Mouse (Mus musculus): ENCODE measurements around the gene Prph. TPM values are rescaled to one million over a fixed set of nuclear protein-coding genes. Genes with fewer than 3 reads are reported as not detected.
"Not testable (repeated sequence)": the region's sequence is repeated elsewhere in the genome, so short reads cannot be mapped to it uniquely, and the experiment has no call there.

The Prph gene
- total RNA-seq, 2 experiments from 2014 or later: not detected

DNA sequence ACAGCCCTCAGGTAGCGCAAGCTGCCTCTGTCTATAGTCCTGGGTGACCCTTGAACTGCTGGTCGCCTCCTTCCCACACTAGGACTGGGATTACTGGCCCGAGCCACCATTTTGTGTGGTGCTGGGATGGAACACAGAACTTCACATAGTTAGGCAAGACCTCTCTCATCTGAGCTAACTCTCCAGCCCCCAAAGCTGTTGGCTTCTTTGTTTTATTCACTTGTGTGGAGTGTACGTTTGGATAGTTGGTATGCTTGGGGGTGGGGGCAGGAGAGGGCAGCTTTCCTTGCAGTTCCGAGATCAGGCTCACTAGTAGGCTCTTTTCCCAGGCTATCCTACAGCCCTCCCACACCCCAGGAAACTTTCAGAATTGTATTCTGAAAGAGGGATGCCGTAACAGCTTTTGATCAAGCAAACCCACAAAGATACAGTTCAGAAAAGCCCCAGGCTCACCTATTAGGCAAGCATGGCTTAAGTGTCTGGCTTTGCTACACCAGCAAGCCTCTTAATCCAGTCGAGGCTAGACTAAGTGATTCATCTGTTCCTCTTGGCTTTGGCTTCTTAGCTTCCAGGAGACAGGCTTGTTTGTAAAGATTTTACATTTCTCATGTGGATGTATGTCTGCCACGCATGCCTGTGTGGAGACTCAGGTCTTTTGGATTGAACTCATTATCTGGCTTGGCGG, 22.8 kb upstream of the Prph start:
- ATAC-seq (replicated peaks; ENCODE audit: low FRiP score, poor library complexity, severe bottlenecking): no peak

DNA sequence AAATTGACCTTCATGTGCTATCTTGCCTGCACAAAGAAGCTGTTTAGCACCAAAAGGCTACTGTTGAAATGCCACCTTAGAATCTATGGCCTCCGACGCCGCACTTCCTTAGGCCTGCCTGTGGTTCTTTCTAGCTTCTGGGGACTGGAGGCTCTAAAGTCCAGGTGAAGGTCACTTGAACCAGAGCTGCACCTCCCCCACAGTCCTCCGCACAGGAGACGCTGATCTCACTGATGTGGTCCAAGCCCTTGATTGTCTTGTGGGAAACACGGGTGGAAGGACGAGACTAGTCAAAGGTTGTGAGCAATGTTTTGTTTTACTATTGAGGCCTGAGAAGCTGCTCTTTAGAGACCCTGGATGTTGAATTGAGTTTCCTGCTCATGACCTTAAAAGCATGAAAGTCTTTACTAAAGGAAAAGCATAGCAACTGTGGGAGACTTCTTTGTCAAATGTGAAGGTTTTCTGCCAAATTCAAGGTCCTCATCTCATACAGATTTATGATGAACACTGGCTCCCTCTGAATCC, 22.2 kb upstream of the Prph start:
- no peak for ATAC-seq (replicated peaks; ENCODE audit: low FRiP score, poor library complexity, severe bottlenecking)

DNA sequence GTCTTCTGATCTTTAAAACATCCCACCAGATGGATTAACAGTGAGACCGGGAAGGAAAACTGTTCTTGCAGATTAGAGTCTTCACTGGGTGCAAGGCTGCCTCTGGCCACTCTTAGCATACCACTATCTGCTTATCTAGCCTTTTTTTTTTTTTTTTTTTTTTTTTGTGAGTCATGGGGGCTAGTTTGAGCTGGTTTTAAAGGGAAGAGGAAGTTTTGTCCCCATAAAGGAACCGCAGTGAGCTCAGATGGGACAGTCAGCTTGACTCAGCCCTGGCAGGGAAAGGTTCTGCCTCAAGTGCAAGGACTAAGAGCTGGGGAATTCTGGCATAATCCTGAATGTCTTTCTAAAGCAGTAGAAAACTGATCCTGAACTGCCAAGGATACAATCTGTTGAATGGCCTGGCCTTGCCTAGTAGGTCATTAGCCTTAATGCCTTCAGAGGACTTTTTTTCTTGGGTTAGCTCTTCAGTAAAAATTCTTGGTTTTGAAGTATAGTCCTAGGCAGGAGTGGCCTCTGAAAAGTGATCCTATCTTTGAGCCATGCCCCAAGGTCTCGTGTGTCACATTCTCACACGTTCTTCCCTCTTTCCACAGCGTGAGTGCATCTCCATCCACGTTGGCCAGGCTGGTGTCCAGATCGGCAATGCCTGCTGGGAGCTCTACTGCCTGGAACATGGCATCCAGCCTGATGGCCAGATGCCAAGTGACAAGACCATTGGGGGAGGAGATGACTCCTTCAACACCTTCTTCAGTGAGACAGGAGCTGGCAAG, 21.3 kb upstream of the Prph start:
- no peak for ATAC-seq (replicated peaks; ENCODE audit: low FRiP score, poor library complexity, severe bottlenecking)

DNA sequence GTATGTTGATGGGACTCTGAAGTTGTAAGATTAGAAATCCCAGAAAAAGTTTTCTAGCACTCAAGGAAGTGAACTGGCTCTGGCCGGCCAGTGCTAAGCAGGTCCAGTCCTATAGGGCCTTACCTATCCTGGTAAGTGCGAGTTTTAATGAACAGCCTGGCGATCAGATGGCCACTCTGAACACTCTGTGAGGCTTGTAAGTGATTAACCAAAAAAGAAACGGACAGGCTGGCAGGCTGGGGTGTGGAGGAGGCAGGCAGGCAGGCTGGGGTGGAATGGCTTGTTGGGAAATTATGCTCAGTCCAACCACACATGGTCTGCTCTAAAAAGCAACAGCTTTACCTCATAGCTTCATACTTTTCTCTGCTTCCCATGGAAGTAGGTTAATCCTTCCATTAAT, 19.5 kb upstream of the Prph start:
- no peak for ATAC-seq (replicated peaks; ENCODE audit: low FRiP score, poor library complexity, severe bottlenecking)

DNA sequence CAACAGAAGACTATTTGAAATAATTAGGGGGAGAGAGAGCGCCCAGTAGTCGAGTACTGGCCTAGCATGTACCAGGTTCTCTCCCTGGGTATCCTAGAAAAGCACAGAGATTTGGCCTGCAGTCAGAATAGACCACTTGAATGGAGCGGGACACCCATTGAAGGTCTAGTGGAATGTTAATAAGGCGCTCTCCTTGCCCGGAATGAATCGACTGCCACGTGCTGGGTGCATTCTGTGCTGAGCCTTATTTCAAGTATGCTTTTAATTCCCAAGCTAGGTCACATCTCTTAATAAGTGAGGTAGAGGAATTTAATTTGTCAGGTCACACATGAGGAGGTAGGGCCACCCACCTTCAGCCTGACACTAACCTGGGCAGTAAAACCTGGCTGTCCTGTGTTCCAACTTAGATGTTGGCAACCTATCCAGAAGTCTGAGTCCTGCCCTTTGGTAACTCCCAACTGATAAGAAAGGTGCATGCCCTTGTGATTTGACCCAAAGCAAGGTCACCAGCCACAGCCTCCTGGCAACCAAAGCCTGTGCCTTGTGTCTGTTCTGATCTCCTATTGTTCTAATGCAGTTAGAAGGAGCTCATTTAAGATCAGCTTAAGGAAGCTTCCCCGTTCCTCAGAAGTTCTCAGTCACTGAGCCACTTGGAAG, 18.6 kb upstream of the Prph start:
- no peak for ATAC-seq (replicated peaks; ENCODE audit: low FRiP score, poor library complexity, severe bottlenecking)

DNA sequence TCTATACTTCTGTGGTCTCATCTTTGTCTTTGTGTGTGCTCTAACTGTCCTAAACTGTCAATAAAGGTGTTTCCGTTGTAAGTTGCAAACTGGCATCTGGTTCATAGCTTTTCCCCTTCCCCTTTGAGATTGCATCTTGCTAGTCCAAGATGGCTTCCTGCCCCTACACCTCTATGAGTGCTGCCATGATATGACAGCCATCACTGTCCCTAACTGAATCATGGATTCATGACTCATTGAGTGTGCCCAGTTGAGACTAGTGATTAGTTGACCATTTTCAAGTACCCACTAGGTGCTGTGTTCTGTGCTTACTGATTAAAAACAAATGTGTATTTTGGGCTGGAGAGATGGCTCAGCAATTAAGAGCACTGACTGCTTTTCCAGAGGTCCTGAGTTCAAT, 16.9 kb upstream of the Prph start:
- ATAC-seq (replicated peaks; ENCODE audit: low FRiP score, poor library complexity, severe bottlenecking): no peak

DNA sequence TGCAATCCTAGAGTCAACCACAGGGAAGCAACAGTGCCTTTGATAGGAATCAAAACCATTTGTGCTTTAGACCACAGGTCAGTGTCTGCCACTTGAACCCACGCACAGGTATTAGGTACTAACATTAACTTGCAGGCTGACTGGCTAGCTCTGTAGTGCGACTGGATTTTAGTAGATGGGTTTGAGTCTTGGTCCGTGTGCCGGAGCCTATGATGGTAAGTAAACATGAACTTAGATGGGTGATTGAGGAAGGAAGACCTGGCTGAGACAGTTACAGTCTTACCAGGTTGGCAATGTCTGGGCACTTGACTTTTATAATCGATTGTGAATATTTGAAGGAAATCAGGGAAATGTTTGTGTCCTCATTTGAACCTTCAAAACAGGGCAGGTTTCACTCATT, 16.2 kb upstream of the Prph start:
- ATAC-seq (replicated peaks; ENCODE audit: low FRiP score, poor library complexity, severe bottlenecking): no peak

DNA sequence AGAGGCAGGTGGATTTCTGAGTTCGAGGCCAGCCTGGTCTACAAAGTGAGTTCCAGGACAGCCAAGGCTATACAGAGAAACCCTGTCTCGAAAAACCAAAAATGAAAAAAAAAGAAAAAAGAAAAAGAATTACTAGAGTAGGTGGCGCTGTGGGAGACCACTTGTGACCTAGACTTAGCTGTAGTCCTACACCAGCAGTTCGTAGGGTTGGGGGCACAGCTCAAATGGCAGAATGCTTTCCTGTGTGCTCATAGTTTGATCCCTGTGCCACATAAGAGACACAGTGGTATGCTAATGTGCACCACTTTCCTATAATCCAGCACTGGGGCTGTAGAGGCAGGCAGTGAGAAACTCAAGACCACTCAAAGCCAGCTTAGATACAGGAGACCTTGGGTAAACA, 15.7 kb upstream of the Prph start:
- no peak for ATAC-seq (replicated peaks; ENCODE audit: low FRiP score, poor library complexity, severe bottlenecking)

DNA sequence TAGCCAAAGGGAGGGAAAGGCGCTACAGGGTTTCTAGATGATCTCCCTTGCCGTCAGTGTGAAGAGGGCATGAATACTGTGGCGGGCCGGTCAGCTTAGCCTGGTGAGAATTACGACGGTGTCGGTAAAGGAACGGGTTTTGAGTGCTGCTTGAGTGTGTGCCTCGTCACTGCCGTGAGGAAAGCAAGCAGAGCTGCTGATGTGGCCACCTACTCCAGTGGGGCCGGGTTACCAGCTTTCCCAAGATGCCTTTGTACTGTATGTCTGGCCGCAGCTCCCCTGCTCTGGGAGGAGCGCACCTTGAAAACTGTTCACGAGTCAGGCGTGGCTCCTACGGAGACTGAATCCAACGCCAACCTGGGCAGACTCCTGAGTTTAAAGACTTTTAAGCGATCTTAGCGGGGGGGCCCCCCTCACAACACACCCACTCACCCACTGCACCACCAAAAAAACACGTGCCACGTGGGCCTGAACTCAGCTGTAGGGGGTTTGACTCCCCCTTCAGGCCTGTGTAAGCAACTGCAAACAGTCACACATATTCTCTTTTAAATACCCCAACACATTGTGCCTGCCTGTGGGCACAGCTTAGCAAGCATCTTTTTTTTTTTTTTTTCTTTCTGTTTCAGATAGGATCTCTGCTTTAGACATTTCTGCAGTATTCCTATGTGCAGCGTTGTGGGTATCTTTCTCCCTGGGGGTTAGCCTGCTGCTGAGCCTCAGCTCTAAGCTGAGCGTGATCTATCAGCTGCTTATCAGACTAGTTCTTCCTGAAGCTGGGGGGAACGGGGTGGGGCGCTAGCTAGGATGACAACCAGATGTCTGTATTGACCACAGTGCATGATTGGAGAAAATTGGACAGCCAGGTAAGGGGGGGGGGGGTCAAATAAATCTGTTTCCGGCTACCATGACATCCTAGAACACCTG, 14.7 kb upstream of the Prph start:
- ATAC-seq (replicated peaks; ENCODE audit: low FRiP score, poor library complexity, severe bottlenecking): 0 out of 2 replicates have a peak, but pooled peaks have one; percentile 47

DNA sequence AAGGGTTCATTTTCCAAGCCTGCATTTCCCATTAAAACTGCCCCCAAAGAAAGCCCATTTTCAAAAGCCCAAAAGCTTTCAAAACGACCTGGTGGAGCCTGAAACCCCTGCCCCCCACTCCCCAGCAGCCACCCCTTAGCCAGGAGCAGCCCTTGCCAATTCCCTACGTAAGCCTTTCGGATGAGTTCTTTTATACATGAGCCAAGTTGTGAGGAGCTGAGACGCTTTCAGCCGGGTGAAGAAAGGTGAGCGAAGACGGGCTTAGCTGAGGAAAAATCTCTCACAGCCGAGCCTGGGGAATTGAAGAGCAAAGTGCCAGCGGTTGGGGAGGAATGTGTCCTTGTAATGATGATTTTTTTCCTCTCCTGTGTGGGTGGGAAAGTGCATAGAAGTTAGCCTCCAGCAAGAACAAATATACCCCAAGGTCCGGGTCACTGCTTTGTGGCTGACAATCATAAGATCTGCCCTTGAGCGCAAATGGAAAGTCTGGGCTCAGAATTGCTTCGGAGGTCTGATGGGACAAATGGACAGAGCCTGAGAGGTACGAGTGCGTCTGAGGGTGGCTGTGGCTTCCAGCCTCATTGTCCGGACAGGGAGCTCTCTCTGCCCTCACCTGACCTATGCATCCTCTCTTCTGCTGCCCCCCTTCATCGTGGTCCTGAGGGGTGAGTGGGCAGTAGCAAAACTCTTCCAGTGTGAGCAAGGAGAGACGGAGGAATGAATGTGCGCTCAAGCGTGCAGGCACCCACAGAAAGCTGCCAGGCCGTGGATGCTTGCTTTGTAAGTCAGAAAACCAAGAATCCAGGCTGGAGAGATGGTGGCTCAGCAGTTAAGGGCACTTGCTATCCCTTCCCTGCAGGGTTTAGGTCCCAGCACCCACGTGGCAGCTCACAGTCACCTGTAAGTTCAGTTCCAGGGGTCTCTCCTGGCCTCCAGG, 13.8 kb upstream of the Prph start:
- no peak for ATAC-seq (replicated peaks; ENCODE audit: low FRiP score, poor library complexity, severe bottlenecking)

DNA sequence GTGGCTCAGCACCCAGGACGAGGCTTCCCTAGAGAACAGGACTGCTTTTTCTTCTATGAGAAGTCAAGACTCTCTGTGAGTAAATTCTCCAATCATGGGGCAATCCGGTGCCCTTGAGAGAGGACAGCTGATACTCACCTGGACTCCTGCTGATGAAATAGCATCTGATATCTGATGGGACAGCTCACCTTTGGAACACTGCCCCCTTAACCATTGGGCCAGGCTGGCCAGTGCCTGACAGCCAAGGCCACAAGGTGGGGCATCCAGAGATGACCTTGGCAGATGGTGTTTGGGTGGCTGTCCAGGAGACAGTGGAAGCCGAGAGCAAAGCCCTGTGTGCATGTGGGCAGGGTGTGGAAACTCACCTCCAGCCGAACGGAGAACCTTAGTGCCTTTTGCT, 12.6 kb upstream of the Prph start:
- ATAC-seq (replicated peaks; ENCODE audit: low FRiP score, poor library complexity, severe bottlenecking): no peak; the same call in 1 of the 2 replicates

DNA sequence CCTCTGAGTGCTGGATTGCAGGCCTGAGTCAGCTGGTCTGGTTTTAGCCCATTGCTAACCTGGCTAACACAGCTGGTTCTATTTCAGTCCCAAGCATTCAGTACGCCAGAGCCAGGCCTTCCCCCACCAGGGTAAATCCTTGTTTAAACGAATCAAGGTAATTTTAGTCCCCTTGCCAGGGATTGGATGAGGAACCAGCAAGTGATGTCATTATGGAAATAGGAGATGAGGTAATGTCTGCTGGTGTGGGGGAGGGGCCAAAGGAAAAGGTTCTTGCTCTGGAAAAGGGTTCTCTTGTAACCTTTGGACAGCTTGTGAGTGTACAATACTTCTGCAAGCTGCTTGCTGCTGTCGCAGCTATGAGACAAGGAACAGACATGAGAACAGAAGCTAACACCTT, 10.1 kb upstream of the Prph start:
- no peak for ATAC-seq (replicated peaks; ENCODE audit: low FRiP score, poor library complexity, severe bottlenecking)

DNA sequence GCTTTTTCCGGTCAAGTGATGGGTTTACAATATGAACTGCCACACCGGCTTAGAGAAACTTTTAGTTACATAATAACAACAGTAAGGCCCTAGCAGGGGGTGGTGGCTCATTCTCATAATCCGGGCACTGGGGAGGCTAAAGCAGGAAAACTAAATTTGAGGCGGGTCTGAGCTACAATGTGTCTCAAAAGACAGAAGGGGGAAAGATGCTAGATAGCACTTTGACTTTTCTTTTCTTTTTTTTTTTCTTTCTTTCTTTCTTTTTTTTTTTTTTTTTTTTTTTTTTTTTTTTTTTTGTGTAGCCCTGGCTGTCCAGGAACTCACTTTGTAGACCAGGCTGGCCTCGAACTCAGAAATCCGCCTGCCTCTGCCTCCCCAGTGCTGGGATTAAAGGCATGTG, 9.2 kb upstream of the Prph start:
- not testable (repeated sequence) for ATAC-seq (replicated peaks; ENCODE audit: low FRiP score, poor library complexity, severe bottlenecking)

DNA sequence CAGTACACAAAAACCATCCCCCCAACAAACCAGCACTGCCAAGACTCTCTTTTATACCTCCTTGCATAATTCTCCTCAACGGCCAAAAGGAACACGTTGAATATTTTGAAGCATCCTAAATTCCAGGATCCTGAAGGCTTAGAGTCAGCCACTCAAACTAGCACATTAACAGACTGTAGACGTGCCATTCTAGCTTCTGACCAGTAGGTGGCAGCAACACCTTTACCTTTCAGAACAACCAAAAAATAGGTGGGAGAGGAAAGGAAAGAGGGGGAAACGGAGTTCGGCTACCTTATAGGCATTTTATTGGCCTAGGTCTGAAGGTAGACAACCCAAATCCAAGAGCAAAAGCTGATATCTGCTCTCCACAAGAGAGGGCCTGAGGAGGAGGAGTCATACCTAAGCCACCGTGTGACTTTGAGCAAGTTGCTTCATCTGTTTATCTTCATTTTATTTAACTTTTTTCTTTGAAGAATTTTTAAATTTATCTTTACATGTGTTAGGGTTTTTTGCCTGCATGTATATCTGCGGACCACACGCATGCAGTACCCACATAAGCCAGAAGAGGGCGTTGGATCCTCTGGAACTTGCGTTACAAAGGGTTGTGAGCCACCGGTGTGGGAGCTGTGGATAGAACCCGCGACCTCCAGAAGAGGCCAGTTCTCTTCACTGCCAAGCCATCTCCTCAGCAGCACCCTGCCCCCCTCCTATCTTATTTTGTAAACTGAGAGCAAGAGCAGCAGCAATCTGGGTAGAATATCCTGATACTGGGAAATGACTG, 5.3 kb upstream of the Prph start:
- ATAC-seq (replicated peaks; ENCODE audit: low FRiP score, poor library complexity, severe bottlenecking): peak; percentile 80

DNA sequence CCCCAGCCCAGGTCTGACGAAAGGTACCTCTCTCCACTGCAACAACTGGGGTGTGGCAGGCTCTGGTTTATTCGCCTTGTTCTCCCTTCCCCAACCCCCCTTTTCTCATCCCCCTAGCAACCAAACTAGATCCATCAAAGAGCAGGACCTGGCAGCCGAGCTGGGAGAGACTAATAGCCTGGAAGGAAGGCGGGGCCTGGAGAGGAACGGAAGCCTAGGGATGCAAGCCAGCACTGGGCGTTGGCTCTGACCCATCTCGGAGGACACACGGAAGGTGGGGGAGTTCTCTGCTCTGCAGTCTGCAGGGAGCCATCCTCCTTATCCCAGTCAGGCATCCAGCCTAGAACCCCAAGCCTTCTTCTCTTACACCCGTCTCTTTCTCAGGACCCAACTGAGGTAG, 1.6 kb upstream of the Prph start:
- ATAC-seq (replicated peaks; ENCODE audit: low FRiP score, poor library complexity, severe bottlenecking): no peak

DNA sequence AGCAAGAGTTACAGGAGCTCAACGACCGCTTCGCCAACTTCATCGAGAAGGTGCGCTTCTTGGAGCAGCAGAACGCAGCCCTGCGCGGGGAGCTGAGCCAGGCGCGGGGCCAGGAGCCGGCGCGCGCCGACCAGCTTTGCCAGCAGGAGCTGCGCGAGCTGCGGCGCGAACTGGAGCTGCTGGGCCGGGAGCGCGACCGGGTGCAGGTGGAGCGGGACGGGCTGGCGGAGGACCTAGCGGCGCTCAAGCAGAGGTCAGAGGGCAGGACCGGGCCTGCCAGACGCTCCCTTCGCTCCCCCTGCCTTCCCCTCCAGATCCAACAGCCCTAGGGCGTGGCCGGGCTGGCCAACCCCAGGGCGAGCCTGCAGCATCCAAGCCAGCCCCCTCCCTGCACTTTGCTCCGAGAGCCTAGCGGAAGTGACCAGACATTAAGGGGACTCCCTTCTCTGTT, 562 bp downstream of the Prph start:
- no peak for ATAC-seq (replicated peaks; ENCODE audit: low FRiP score, poor library complexity, severe bottlenecking)

DNA sequence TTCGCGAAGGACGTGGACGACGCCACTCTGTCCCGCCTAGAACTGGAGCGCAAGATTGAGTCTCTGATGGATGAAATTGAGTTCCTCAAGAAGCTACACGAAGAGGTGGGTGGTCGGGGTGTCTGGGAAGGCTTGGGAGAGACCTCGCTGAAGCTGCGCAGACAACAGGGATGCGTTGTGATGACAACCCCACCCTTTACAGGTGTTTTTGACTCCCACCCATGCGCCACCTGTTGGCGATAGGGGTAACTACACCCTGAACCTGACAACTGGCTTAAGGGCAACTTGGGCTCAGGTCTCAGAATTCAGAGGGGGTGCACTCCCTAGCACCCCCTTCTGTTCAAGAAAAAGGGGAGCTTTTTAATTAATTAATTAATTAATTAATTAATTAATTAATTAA, 1.4 kb downstream of the Prph start:
- ATAC-seq (replicated peaks; ENCODE audit: low FRiP score, poor library complexity, severe bottlenecking): peak; percentile 47; the same call in 1 of the 2 replicates
